Mouse (Mus musculus): ENCODE data around the gene Ppp4c. TPM values are rescaled to one million over a fixed set of nuclear protein-coding genes. Genes with fewer than 3 reads are reported as not detected.

Ppp4c gene
- polyA plus RNA-seq, 1 experiment = not detected

- H3K4me3 ChIP-seq (ENCODE audit: insufficient read depth, low read depth, low read length) = no peak overlapping the region
- H3K27ac ChIP-seq (ENCODE audit: insufficient read depth, low read depth, low read length) = no peak overlapping the region
- H3K4me1 ChIP-seq (ENCODE audit: control insufficient read depth, insufficient read depth, low read length) = peaks cover 24% of the 10 kb centered on the region
- no peak for TF ChIP-seq CTCF (IDR thresholded peaks at IDR 0.05; ENCODE audit: insufficient read depth, low read depth, low read length)
- no peak for TF ChIP-seq POLR2A (IDR thresholded peaks at IDR 0.05; ENCODE audit: insufficient read depth, low read depth, low read length)
Measured at GRCm38 (mm10) chr7:126803751-126804150, 11.5 kb upstream of the Ppp4c start.

DNA sequence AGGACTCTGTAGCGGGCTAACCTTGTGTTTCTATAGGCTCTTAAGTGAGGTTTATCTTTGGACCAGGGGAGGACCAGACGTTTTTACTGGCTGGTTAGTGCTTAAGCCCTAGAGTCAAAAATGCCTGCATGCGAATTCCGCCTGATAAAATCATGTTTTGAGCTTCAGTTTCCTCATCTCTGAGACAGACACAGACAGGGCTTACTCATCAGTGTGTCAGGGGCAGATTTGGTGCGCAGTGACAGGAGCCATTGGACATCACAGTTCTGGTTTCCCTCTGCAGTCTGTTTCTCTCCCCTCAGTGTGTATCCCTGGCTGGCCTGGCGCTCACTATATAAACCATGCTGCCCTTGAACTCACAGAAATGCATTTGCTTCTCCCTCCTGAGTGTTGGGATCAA lies 10.9 kb upstream of the Ppp4c start:
- WGBS = 93% methylated on average over 6 of the region's 6 CpGs

DNA sequence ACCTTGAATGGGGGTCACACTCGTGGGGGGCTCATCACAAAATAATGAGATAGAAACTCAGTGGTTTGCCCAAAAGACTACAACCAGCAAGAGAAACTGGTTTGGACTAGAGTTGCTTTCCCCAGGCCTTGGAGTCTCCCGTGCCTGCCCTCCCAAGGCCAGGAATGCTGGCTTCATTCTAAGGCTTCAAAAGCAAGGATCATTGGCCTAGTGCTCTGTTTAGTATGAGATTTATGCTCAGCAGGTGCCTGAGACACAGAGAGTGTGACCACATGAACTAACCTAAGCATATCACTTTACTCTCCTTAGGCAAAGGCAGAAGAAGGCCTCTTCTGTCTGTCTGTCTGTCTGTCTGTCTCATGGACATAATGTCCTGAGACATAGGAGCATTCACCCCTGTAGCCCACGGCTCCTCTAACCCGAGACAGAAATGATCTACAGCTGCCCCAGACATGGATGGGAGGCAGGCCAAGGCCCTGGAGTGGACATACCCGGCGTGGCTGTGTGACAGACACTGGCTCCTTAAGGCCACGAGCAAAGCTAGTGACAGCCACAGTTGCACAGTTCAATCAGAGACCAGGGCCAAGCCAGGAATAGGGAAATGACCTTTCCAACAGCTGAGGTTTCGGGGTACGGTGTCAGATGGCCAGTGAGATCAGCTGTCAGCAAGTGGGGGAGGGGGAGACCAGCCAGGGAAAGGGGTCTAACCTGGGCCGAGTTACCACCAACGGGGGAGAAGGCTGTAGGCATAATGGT lies 10.0 kb upstream of the Ppp4c start:
- no peak overlapping the region for H3K27ac ChIP-seq (ENCODE audit: insufficient read depth, low read depth, low read length)
- TF ChIP-seq POLR2A (IDR thresholded peaks at IDR 0.05; ENCODE audit: insufficient read depth, low read depth, low read length) (no peak), CTCF (IDR thresholded peaks at IDR 0.05; ENCODE audit: insufficient read depth, low read depth, low read length) (no peak)
- H3K4me1 ChIP-seq (ENCODE audit: control insufficient read depth, insufficient read depth, low read length) = peaks cover 11% of the 10 kb centered on the region
- WGBS = 88% methylated on average over 11 of the region's 11 CpGs
- H3K4me3 ChIP-seq (ENCODE audit: insufficient read depth, low read depth, low read length) = no peak overlapping the region

More for the DNA sequence above, 10.9 kb upstream of the Ppp4c start:
- TF ChIP-seq POLR2A (IDR thresholded peaks at IDR 0.05; ENCODE audit: insufficient read depth, low read depth, low read length) (no peak), CTCF (IDR thresholded peaks at IDR 0.05; ENCODE audit: insufficient read depth, low read depth, low read length) (no peak)
- H3K4me3 ChIP-seq (ENCODE audit: insufficient read depth, low read depth, low read length) = no peak overlapping the region
- H3K27ac ChIP-seq (ENCODE audit: insufficient read depth, low read depth, low read length) = no peak overlapping the region
- peaks cover 18% of the 10 kb centered on the region for H3K4me1 ChIP-seq (ENCODE audit: control insufficient read depth, insufficient read depth, low read length)

DNA sequence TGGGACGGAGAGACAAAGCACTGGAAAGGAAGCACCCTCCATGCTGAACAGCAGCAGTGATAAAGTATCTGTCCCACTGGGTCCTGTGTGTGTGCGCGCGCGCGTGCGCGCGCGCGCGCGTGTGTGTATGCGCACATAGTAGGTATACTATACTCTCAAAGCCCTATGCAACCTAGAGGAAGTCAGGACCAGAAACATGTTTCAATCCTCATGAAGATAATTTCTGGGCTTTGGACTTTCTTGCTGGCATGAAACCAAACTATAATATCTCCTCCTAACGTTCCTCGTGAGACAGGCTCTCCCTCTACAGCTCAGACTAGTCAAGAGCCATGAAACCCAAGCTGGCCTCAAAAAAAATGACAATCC lies 8.7 kb upstream of the Ppp4c start:
- Histone ChIP-seq H3K4me3 (ENCODE audit: insufficient read depth, low read depth, low read length) (no peak overlapping the region), H3K4me1 (ENCODE audit: control insufficient read depth, insufficient read depth, low read length) (peaks cover 20% of the 10 kb centered on the region), H3K27ac (ENCODE audit: insufficient read depth, low read depth, low read length) (no peak overlapping the region)
- WGBS = 93% methylated on average over 16 of the region's 16 CpGs
- no peak for TF ChIP-seq POLR2A (IDR thresholded peaks at IDR 0.05; ENCODE audit: insufficient read depth, low read depth, low read length)
- TF ChIP-seq CTCF (IDR thresholded peaks at IDR 0.05; ENCODE audit: insufficient read depth, low read depth, low read length) = no peak

- Histone ChIP-seq H3K4me1 (ENCODE audit: control insufficient read depth, insufficient read depth, low read length) (peaks cover 26% of the 10 kb centered on the region), H3K4me3 (ENCODE audit: insufficient read depth, low read depth, low read length) (peak overlapping the region; percentile 95), H3K27ac (ENCODE audit: insufficient read depth, low read depth, low read length) (peak overlapping the region; percentile 92)
- no peak for TF ChIP-seq CTCF (IDR thresholded peaks at IDR 0.05; ENCODE audit: insufficient read depth, low read depth, low read length)
- TF ChIP-seq POLR2A (IDR thresholded peaks at IDR 0.05; ENCODE audit: insufficient read depth, low read depth, low read length) = no peak
- WGBS = 49% methylated on average over 5 of the region's 5 CpGs
Measured at GRCm38 (mm10) chr7:126800269-126801056, 8.2 kb upstream of the Ppp4c start.

- Histone ChIP-seq H3K4me1 (ENCODE audit: control insufficient read depth, insufficient read depth, low read length) (peaks cover 27% of the 10 kb centered on the region), H3K27ac (ENCODE audit: insufficient read depth, low read depth, low read length) (peak overlapping the region; percentile 92), H3K4me3 (ENCODE audit: insufficient read depth, low read depth, low read length) (peak overlapping the region; percentile 95)
- TF ChIP-seq POLR2A (IDR thresholded peaks at IDR 0.05; ENCODE audit: insufficient read depth, low read depth, low read length) (peak; percentile 50; the same call in 1 of the 2 replicates), CTCF (IDR thresholded peaks at IDR 0.05; ENCODE audit: insufficient read depth, low read depth, low read length) (no peak)
- WGBS = 2% methylated on average over 38 of the region's 38 CpGs
Measured at GRCm38 (mm10) chr7:126799468-126800268, 7.4 kb upstream of the Ppp4c start.

GRCm38 (mm10) chr7:126799050-126799467 lies 6.8 kb upstream of the Ppp4c start:
- under 1% methylated on average over 36 of the region's 36 CpGs for WGBS
- Histone ChIP-seq H3K4me1 (ENCODE audit: control insufficient read depth, insufficient read depth, low read length) (peaks cover 27% of the 10 kb centered on the region), H3K4me3 (ENCODE audit: insufficient read depth, low read depth, low read length) (peak overlapping the region; percentile 95), H3K27ac (ENCODE audit: insufficient read depth, low read depth, low read length) (peak overlapping the region; percentile 99)
- TF ChIP-seq CTCF (IDR thresholded peaks at IDR 0.05; ENCODE audit: insufficient read depth, low read depth, low read length) (peak; percentile 10; the same call in 1 of the 2 replicates), POLR2A (IDR thresholded peaks at IDR 0.05; ENCODE audit: insufficient read depth, low read depth, low read length) (peak; percentile 91)

DNA sequence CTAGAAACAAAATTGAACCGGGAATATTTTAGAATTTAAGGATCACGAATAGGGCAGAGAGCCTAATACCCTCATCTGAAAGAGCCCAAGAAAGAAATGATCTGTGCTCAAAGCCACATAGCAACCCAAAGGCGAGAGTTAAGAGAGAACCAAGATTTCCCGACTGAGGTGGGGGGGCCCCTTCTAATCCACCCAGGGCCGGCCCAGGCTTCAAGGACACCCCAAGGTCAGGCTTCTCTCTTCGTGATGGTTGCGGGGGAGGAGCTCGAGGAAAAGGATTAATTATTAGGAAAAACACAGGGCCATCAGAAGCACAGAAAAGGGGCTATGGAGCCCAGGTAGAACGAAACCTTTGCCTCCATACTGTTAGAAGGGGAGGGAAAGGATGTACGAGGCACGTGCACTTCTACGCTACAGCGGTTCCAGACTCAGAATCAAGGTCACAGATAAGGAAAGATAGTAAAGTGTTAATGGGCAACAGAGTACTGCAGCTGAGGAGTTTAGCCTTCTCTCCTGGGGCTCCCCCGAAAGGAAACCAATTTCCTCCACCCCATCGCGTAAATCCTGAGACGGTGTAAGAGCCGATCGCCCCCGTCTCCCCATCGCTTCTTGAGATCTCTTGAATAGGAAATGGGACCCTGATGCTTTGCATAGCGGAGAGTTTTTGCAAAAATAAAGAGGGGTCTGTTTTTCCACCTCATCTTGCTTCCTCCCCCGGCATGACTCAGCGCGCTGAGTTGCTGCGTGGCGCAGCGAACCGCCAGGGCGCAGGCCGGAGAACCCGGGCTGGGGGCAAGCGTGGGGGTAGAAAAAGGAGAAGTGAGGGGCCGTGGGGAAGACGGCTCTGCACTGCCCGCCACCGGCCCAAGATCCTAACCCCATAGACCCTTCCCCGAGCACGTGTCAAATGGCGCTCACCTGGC lies 6.1 kb upstream of the Ppp4c start:
- WGBS = under 1% methylated on average over 40 of the region's 40 CpGs
- TF ChIP-seq POLR2A (IDR thresholded peaks at IDR 0.05; ENCODE audit: insufficient read depth, low read depth, low read length) (no peak), CTCF (IDR thresholded peaks at IDR 0.05; ENCODE audit: insufficient read depth, low read depth, low read length) (no peak)
- peak overlapping the region; percentile 95 for H3K4me3 ChIP-seq (ENCODE audit: insufficient read depth, low read depth, low read length)
- H3K27ac ChIP-seq (ENCODE audit: insufficient read depth, low read depth, low read length) = peak overlapping the region; percentile 99
- H3K4me1 ChIP-seq (ENCODE audit: control insufficient read depth, insufficient read depth, low read length) = peaks cover 27% of the 10 kb centered on the region

Measured in olfactory bulb, adult 2 months (tissue).